Mouse (Mus musculus) layer of hippocampus, adult 18-20 months (tissue): ENCODE data around the gene C2cd4d. TPM values are rescaled to one million over a fixed set of nuclear protein-coding genes. Genes with fewer than 3 reads are reported as not detected.
A peak's percentile ranks its signal among the peaks of the same experiment; 100 is the strongest.

Experiments
- DNase-seq, 2 experiments: peaks; one replicate each; pipeline ENCODE4 v3.0.0; 2022; ENCODE audit warnings: low spot score in 2 of 2
- total RNA-seq, 2 experiments: library from RNA; stranded (reverse); gene quantifications; 2 replicates each; pipeline ENCODE4 v1.2.3; 2021

C2cd4d gene
- total RNA-seq, 2 experiments from 2014 or later, result 0.57 to 0.76 TPM

GRCm38 (mm10) chr3:94375861-94376260, 13.6 kb downstream of the C2cd4d start:
- DNase-seq, result no peak

GRCm38 (mm10) chr3:94377028-94377923, 15.0 kb downstream of the C2cd4d start:
- DNase-seq, result no peak

GRCm38 (mm10) chr3:94379831-94380510, 17.7 kb downstream of the C2cd4d start:
- DNase-seq, result no peak

- no peak for DNase-seq
These were observed 20.1 kb downstream of the C2cd4d start for GRCm38 (mm10) chr3:94382308-94382707.

- DNase-seq, result no peak
These were observed 21.2 kb downstream of the C2cd4d start for GRCm38 (mm10) chr3:94383476-94383875.

GRCm38 (mm10) chr3:94386671-94387070, 24.4 kb downstream of the C2cd4d start:
- DNase-seq, result no peak

- no peak for DNase-seq
These were observed 25.2 kb downstream of the C2cd4d start for GRCm38 (mm10) chr3:94387391-94387790.

GRCm38 (mm10) chr3:94388047-94388446, 25.8 kb downstream of the C2cd4d start:
- DNase-seq, result no peak

GRCm38 (mm10) chr3:94389420-94389819, 27.2 kb downstream of the C2cd4d start:
- no peak for DNase-seq

- DNase-seq, result no peak
These were observed 28.8 kb downstream of the C2cd4d start for GRCm38 (mm10) chr3:94391001-94391400.

- DNase-seq, result no peak
These were observed 29.9 kb downstream of the C2cd4d start for GRCm38 (mm10) chr3:94392128-94392527.

- DNase-seq, result no peak
These were observed 30.8 kb downstream of the C2cd4d start for GRCm38 (mm10) chr3:94393049-94393448.

GRCm38 (mm10) chr3:94396336-94396735, 34.1 kb downstream of the C2cd4d start:
- no peak for DNase-seq

- DNase-seq, result no peak
These were observed 34.6 kb downstream of the C2cd4d start for GRCm38 (mm10) chr3:94396851-94397250.

- no peak for DNase-seq
These were observed 36.0 kb downstream of the C2cd4d start, which contains the start of gene Lingo4 for GRCm38 (mm10) chr3:94398217-94398616. Gene Lingo4 (plus strand): TSS chr3:94398517.

GRCm38 (mm10) chr3:94398943-94399481, 36.8 kb downstream of the C2cd4d start:
- peak in 1 of 2 experiments; percentile 24 for DNase-seq

GRCm38 (mm10) chr3:94399663-94400310, 37.5 kb downstream of the C2cd4d start:
- no peak for DNase-seq

- no peak for DNase-seq
These were observed 40.2 kb downstream of the C2cd4d start for GRCm38 (mm10) chr3:94402451-94402850.

GRCm38 (mm10) chr3:94404366-94405054, 42.3 kb downstream of the C2cd4d start:
- DNase-seq, result peak in 1 of 2 experiments; percentile 14

GRCm38 (mm10) chr3:94405561-94405960, 43.3 kb downstream of the C2cd4d start:
- DNase-seq, result no peak

GRCm38 (mm10) chr3:94412530-94412929, 50.3 kb downstream of the C2cd4d start:
- no peak for DNase-seq
